Mouse (Mus musculus) lung, adult 2 months (tissue): ENCODE data around the gene Tssk6. TPM values are rescaled to one million over a fixed set of nuclear protein-coding genes. Genes with fewer than 3 reads are reported as not detected.

Source experiments
- DNase-seq: peaks from one replicate; pipeline ENCODE4 v3.0.0; 2022
- H3K4me1 ChIP-seq: fragments of 200-500 bp; 2 replicates; pipeline ENCODE4 v1.6.1; 2011; ENCODE audit warnings: low read length; ENCODE audit not compliant: control insufficient read depth, insufficient read depth
- H3K4me3 ChIP-seq: fragments of 200-500 bp; replicated peaks from 2 replicates; pipeline ENCODE3; 2011; ENCODE audit warnings: low read depth, mild to moderate bottlenecking, control low read depth, low read length; ENCODE audit errors: extremely low read depth
- CTCF ChIP-seq: fragments of 200-500 bp; IDR thresholded peaks from 2 replicates; pipeline ENCODE4 v1.5.1; 2011; ENCODE audit warnings: mild to moderate bottlenecking, low read length, control low read depth; ENCODE audit not compliant: insufficient read depth
- POLR2A ChIP-seq: fragments of 200-500 bp; IDR thresholded peaks from 2 replicates; pipeline ENCODE4 v1.6.1; 2011; ENCODE audit warnings: low read depth, mild to moderate bottlenecking, control low read depth, low read length, borderline replicate concordance; ENCODE audit errors: extremely low read depth
- WGBS: fragments of 180-500 bp; shearing (Covaris S2); methylation state at CpG from one replicate; pipeline ENCODE4 v1.1.7; 2018; 5-methylcytosine and 5-hydroxymethylcytosine counted together
- polyA plus RNA-seq: library from polyadenylated mRNA; depleted of rRNA; stranded (reverse); fragments of >200 nt; gene quantifications from 2 replicates; pipeline ENCODE4 v1.2.3, GENCODE M21; 2012; rRNA removed

Tssk6 gene
- polyA plus RNA-seq: 0.70 and 1.0 TPM in 2 replicates

DNA sequence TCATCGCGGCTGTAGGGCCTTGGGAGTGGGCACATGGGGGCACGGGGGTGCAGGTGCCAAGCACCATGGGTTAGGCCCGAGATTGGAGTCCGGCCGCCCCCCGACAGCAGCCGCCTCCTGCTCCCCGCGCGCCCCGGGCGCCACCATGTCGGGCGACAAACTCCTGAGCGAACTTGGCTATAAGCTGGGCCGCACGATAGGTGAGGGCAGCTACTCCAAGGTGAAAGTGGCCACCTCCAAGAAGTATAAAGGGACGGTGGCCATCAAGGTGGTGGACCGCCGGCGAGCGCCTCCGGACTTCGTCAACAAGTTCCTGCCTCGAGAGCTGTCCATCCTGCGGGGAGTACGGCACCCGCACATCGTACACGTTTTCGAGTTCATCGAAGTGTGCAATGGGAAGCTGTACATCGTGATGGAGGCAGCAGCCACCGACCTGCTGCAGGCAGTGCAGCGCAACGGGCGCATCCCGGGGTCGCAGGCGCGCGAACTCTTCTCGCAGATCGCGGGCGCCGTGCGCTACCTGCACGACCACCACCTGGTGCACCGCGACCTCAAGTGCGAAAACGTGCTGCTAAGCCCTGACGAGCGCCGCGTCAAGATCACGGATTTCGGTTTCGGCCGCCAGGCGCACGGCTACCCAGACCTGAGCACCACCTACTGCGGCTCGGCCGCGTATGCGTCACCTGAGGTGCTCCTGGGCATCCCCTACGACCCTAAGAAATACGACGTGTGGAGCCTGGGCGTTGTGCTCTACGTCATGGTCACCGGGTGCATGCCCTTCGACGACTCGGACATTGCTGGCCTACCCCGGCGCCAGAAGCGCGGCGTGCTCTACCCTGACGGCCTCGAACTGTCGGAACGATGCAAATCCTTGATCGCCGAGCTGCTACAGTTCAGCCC lies at the start of gene Tssk6, which contains the start of the genes Ndufa13 and Yjefn3:
TSS of gene Tssk6 (plus strand) at position 22 of the 900 bp plus-strand sequence.
TSS of gene Ndufa13 (minus strand) at position 396 of the 900 bp plus-strand sequence.
TSS of gene Yjefn3 (minus strand) at position 550 of the 900 bp plus-strand sequence.
- 3% methylated on average over 89 of the region's 89 CpGs for WGBS
- Histone ChIP-seq H3K4me3 (peak within 1 kb of the TSS; percentile 88), H3K4me1 (peaks cover 4% of the 10 kb centered on the region; the same call in 1 of the 2 replicates)
- no peak for TF ChIP-seq CTCF
- peak; percentile 25; the same call in 1 of the 2 replicates for TF ChIP-seq POLR2A
- DNase-seq: no peak

DNA sequence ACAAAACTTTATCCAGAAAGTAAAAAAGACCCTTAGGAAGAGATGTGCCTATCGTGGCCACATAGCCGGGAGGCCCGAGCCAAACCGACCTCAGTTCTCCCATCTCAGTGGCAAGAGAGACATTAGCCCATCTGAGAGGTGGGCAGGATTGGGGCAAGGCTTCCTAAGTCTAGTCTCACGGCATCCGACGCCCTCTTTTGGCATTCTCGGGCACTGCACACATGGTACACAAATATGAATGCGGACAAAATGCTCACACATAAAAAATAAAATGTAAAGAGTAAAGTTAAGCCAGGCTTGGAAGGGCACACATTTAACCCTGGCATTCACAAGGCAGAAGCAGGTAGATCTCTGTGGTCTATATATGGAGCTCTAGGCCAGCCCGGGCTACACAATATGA lies 48.1 kb upstream of the Tssk6 start:
- no peak overlapping the region for H3K4me3 ChIP-seq
- peaks cover under 1% of the 10 kb centered on the region; the same call in 1 of the 2 replicates for H3K4me1 ChIP-seq
- no peak for TF ChIP-seq POLR2A
- TF ChIP-seq CTCF: no peak
- no peak for DNase-seq
- 94% methylated on average over 10 of the region's 10 CpGs for WGBS

DNA sequence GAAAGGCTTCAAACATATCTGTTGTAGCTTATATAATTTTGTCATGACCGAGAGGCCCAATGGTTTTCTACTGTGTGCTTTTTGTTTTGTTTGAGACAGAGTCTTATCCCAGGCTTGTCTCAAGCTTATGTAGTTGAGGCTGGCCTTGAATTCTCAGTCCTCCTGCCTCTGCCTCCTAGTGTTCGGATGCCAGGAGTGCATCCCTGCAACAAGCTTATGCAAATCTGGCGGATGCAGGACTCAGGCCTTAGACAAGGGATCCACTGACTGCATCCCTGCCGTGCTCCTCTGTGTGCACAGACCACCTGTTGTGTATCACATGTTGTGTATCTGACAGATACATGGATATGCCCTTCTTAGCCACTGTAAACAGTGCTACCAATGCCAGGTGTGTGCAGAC lies 41.2 kb upstream of the Tssk6 start:
- WGBS: 68% methylated on average over 4 of the region's 4 CpGs
- DNase-seq: no peak
- TF ChIP-seq POLR2A (no peak), CTCF (peak; percentile 52; the same call in 1 of the 2 replicates)
- Histone ChIP-seq H3K4me3 (no peak overlapping the region), H3K4me1 (no peaks in the 10 kb centered on the region)

DNA sequence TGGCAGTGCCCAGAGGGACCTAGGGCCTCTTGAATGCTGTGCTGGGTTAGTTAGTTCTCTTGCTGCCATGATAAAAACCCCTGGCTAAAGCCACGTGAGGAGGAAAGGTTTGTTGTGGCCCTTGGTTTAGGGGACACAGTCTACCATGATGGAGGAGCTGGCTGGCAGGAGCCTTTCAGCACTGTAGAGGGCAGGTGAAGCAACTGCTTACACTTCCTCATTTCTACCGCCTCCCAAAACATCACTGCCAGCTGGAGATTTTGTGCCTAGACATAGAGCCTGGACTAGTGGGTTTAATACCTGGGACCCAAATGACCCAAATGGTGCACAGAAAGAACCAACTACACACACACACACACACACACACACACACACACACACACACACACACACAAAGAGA lies 40.7 kb upstream of the Tssk6 start:
- no peak overlapping the region for H3K4me3 ChIP-seq
- DNase-seq: no peak
- 58% methylated on average over 2 of the region's 2 CpGs for WGBS
- H3K4me1 ChIP-seq: no peaks in the 10 kb centered on the region
- TF ChIP-seq CTCF (no peak), POLR2A (no peak)

DNA sequence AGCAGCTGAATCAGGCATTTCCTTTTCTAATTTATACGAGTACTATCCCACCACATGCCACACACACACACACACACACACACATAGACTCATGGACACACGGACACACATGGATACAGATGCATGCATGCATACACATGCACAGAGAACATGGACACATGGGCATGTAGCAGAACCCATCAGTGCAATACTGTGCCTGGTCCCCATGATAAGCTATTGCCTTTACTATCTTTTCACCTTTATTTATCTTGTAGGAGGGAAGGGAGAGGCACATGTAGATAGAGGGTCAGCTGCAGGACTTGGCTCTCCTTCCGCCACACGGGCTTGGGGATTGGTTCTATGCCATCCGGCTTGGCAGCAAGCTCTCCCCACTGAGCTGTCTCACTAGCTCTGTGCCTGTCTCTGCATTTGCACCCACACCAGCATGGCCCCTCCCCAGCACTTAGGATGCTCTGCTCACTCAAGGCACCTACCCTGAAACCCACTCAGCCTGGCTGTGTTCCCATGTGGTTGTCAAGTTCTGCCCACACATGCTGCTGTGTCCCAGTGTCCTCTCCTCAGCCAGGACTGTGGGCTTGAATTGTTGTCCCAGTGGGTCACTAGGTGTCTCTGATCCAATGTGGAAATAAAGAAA lies 38.5 kb upstream of the Tssk6 start:
- H3K4me3 ChIP-seq: no peak overlapping the region
- DNase-seq: no peak
- H3K4me1 ChIP-seq: no peaks in the 10 kb centered on the region
- no peak for TF ChIP-seq POLR2A
- TF ChIP-seq CTCF: no peak
- 78% methylated on average over 5 of the region's 5 CpGs for WGBS

DNA sequence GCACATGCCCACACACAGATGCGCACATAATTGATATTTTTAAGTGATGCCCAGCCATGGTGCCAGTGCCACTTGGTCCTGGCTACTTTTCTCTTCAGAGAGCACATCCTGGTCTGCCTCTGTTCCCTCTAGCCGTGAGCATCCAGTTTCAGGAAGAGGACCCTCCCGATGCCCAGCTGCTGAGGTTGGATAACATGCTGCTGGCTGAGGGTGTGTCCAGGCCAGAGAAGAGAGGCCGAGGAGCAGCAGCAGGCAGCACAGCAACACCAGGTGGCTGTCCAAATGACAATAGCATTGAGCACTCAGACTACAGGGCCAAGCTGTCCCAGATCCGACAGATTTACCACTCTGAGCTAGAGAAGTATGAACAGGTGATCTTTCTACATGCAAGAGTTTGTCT lies 37.8 kb upstream of the Tssk6 start:
- no peak for DNase-seq
- 66% methylated on average over 5 of the region's 5 CpGs for WGBS
- Histone ChIP-seq H3K4me3 (no peak overlapping the region), H3K4me1 (no peaks in the 10 kb centered on the region)
- TF ChIP-seq POLR2A (no peak), CTCF (no peak)

DNA sequence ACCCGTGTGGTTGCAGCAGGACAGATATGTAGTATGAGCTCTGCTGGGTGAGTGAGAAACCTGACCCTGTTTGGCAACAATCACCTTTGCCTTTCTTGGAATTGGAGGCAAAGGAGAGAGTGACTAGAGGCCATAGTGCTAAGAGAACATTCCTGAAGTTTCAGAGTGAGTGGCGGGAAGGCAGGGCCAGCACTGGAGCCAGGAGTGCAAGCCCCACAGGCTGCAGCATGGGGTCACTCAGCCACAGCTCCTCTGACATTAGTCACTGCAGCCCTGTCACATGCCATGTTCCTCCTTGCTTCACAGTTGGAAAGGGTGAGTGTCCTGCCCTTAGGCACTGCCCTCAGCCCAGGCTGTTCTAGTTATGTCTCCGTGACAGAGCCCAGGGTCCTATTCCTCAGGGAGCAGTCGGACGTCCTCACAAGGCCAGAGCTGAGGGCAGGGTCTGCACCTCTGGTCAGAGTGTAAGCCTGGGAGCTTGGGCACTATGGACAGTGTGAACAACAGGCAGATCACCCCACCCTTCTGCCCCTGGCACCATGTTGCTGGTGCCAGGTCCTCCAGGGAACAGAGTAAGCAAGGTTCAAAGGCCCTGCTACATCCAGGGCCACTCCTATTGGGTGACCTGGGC lies 34.2 kb upstream of the Tssk6 start:
- no peaks in the 10 kb centered on the region for H3K4me1 ChIP-seq
- TF ChIP-seq POLR2A: no peak
- no peak for TF ChIP-seq CTCF
- H3K4me3 ChIP-seq: no peak overlapping the region
- DNase-seq: no peak
- WGBS: 66% methylated on average over 5 of the region's 5 CpGs

DNA sequence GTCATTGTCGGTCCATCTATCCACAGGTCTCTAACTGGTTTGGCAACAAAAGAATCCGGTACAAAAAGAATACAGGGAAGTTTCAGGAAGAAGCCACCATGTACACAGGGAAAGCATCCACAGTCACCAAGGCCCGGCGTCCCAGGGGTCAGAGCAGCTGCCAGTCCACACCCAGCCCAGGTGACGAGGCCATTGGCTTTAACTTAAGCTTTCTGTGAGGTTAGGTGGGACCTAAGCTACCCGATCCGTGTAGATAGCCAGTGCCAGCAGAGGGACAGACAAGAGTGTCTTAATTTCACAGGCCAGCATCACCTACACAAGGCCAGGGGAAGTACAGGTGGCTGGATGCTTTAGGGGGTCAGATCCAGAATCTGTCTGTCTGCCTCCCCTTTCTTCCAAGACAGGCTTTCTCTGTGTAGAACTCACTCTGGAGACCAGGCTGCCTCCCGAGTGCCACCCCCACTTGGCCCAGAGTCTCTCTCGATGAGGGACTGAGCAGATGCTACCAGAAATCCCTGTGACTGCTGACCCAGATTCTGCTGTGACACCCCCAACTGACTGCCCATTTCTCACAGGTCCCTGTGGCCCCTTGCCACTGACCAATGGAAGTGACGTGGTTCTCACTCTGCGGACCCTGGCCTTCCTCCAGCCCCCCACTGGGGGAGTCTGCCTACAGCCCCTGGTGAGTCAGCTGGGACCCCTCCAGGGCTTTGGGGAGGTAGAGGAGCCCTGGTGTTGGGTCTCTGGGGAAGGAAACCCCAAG lies 31.8 kb upstream of the Tssk6 start:
- WGBS: 80% methylated on average over 11 of the region's 11 CpGs
- no peak overlapping the region for H3K4me3 ChIP-seq
- no peak for DNase-seq
- TF ChIP-seq CTCF (no peak), POLR2A (no peak)
- H3K4me1 ChIP-seq: no peaks in the 10 kb centered on the region

DNA sequence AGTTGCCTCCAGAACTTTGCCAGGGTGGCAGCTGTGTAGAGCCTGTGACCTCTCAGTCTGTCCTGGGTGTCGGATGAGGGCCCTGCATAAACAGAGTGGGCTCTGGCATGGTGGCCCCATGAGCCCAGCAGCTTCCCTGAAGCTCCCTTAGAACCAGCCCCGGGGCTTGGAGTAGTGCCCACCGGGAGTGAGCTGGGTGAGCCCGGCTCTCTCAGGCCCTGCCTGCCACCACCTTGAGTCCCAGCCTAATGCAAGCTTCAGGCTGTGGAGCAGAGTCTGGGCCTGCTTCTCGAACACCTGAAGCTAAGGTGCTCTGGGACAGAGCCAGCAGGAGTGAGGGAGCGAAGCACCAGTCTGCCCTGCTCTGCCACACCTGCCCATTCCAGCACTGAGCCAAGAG lies 31.1 kb upstream of the Tssk6 start:
- Histone ChIP-seq H3K4me3 (no peak overlapping the region), H3K4me1 (no peaks in the 10 kb centered on the region)
- TF ChIP-seq CTCF (no peak), POLR2A (no peak)
- DNase-seq: no peak
- 86% methylated on average over 6 of the region's 6 CpGs for WGBS
